Mouse (Mus musculus) heart, embryonic 11.5 days (tissue): ENCODE results near the gene Cacna1a. TPM values are rescaled to one million over a fixed set of nuclear protein-coding genes. Genes with fewer than 3 reads are reported as not detected.

Experiments
- ATAC-seq: fragments of 200-750 bp; cut with Nextera tagmentation; replicated peaks from 2 replicates; pipeline ENCODE4 v1.8.0; 2017; ENCODE audit warnings: moderate library complexity; ENCODE audit not compliant: insufficient number of reproducible peaks, low FRiP score, low TSS enrichment
- H3K27ac ChIP-seq: fragments of 300-500 bp; sonication (generic); 2 replicates; pipeline ENCODE4 v1.5.1; 2014; ENCODE audit warnings: mild to moderate bottlenecking, low read depth, low read length
- H3K27me3 ChIP-seq: fragments of 300-500 bp; sonication (generic); 2 replicates; pipeline ENCODE4 v1.6.1; 2014; ENCODE audit warnings: mild to moderate bottlenecking, low read length, mixed read lengths; ENCODE audit not compliant: control insufficient read depth, insufficient read depth
- H3K36me3 ChIP-seq: fragments of 300-500 bp; sonication (generic); 2 replicates; pipeline ENCODE4 v1.6.1; 2014; ENCODE audit warnings: mild to moderate bottlenecking, low read length, moderate library complexity, mixed read lengths; ENCODE audit not compliant: control insufficient read depth, insufficient read depth
- H3K4me1 ChIP-seq: fragments of 300-500 bp; sonication (generic); 2 replicates; pipeline ENCODE4 v1.6.1; 2014; ENCODE audit warnings: low read length; ENCODE audit not compliant: control insufficient read depth, insufficient read depth
- H3K4me2 ChIP-seq: fragments of 300-500 bp; sonication (generic); 2 replicates; pipeline ENCODE4 v1.6.1; 2014; ENCODE audit warnings: mild to moderate bottlenecking, moderate library complexity
- H3K4me3 ChIP-seq: fragments of 300-500 bp; sonication (generic); 2 replicates; pipeline ENCODE4 v1.5.1; 2014; ENCODE audit warnings: low read depth, low read length
- H3K9ac ChIP-seq: fragments of 300-500 bp; sonication (generic); 2 replicates; pipeline ENCODE4 v1.6.1; 2014; ENCODE audit warnings: mild to moderate bottlenecking, low read depth, low read length, moderate library complexity
- H3K9me3 ChIP-seq: fragments of 300-500 bp; sonication (generic); replicated peaks from 2 replicates; pipeline ENCODE4 v1.6.1; 2016; ENCODE audit warnings: low read length; ENCODE audit not compliant: control insufficient read depth
- WGBS: fragments of 180-500 bp; shearing (Covaris S2); extraction: QIAGEN DNeasy Blood & Tissue Kit; methylation state at CpG from one replicate; pipeline ENCODE4 v1.1.7; 2014; ENCODE audit not compliant: insufficient replicate concordance; 5-methylcytosine and 5-hydroxymethylcytosine counted together
- polyA plus RNA-seq: library from polyadenylated mRNA; unstranded; fragments of >200 nt; fragmentation: Nextera tagmentation; extraction: Ambion mirVana; gene quantifications from 2 replicates; pipeline ENCODE4 v1.2.1, GENCODE M21; 2014

Cacna1a gene
- polyA plus RNA-seq, 1 experiment from 2014 or later = 6.3 TPM

GRCm38 (mm10) chr8:84646800-84647199 is 258.6 kb downstream of the Cacna1a start:
- Histone ChIP-seq H3K27ac (peak overlapping the region; percentile 71), H3K9ac (no peak overlapping the region), H3K4me3 (no peak overlapping the region; the same call in 1 of the 2 replicates), H3K27me3 (no peaks in the 10 kb centered on the region), H3K4me1 (peaks cover 14% of the 10 kb centered on the region; the same call in 1 of the 2 replicates), H3K9me3 (no peaks in the 10 kb centered on the region), H3K4me2 (peak overlapping the region; percentile 64; the same call in 1 of the 2 replicates), H3K36me3 (no peaks in the 10 kb centered on the region)
- no peak for ATAC-seq
- WGBS = 53% methylated on average over 6 of the region's 6 CpGs

- WGBS = 1% methylated on average over 14 of the region's 14 CpGs
- Histone ChIP-seq H3K4me3 (peak overlapping the region; percentile 29), H3K9me3 (no peaks in the 10 kb centered on the region), H3K9ac (peak overlapping the region; percentile 23; the same call in 1 of the 2 replicates), H3K27me3 (no peaks in the 10 kb centered on the region), H3K36me3 (no peaks in the 10 kb centered on the region), H3K4me1 (peaks cover 14% of the 10 kb centered on the region; the same call in 1 of the 2 replicates), H3K27ac (peak overlapping the region; percentile 71), H3K4me2 (peak overlapping the region; percentile 64)
- peak; percentile 72; the same call in 1 of the 2 replicates for ATAC-seq
Observed at GRCm38 (mm10) chr8:84647461-84647901, 259.2 kb downstream of the Cacna1a start.

DNA sequence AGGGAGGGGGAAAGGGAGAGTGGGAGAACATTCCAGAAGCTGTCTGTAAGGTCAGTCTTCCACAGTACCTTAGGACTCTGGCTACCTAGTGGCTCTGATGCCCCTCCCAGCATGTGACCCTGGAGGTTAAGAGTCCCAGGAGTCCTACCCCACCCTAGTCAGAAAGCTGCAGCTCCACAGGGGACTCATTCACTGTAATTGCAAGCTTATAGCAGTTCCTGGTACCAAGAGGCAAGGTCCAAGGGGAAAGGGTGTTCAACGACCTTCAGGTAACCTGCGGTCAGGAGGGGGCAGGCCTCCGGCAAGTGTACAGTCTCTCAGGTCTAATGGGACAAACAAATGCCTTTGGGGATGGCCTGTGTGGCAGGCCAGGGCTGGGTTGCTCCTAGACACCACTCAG is 262.0 kb downstream of the Cacna1a start:
- Histone ChIP-seq H3K4me1 (peaks cover 24% of the 10 kb centered on the region), H3K4me2 (no peak overlapping the region), H3K9me3 (no peaks in the 10 kb centered on the region), H3K4me3 (no peak overlapping the region), H3K36me3 (no peaks in the 10 kb centered on the region), H3K9ac (no peak overlapping the region), H3K27me3 (no peaks in the 10 kb centered on the region), H3K27ac (no peak overlapping the region)
- no peak for ATAC-seq
- WGBS = 48% methylated on average over 3 of the region's 3 CpGs

GRCm38 (mm10) chr8:84653092-84653631 is 264.9 kb downstream of the Cacna1a start:
- 52% methylated on average over 9 of the region's 9 CpGs for WGBS
- Histone ChIP-seq H3K4me2 (no peak overlapping the region), H3K4me1 (peaks cover 37% of the 10 kb centered on the region), H3K27me3 (no peaks in the 10 kb centered on the region), H3K27ac (peak overlapping the region; percentile 54; the same call in 1 of the 2 replicates), H3K9ac (no peak overlapping the region), H3K9me3 (no peaks in the 10 kb centered on the region), H3K4me3 (no peak overlapping the region), H3K36me3 (no peaks in the 10 kb centered on the region)
- ATAC-seq = no peak

- no peak for ATAC-seq
- H3K4me3 ChIP-seq = no peak overlapping the region
- H3K27me3 ChIP-seq = no peaks in the 10 kb centered on the region
- no peak overlapping the region for H3K4me2 ChIP-seq
- H3K9ac ChIP-seq = no peak overlapping the region
- 38% methylated on average over 4 of the region's 4 CpGs for WGBS
- peak overlapping the region; percentile 98 for H3K27ac ChIP-seq
- H3K9me3 ChIP-seq = no peaks in the 10 kb centered on the region
- peaks cover 45% of the 10 kb centered on the region for H3K4me1 ChIP-seq
- H3K36me3 ChIP-seq = no peaks in the 10 kb centered on the region
Observed at GRCm38 (mm10) chr8:84654597-84654996, 266.4 kb downstream of the Cacna1a start.

DNA sequence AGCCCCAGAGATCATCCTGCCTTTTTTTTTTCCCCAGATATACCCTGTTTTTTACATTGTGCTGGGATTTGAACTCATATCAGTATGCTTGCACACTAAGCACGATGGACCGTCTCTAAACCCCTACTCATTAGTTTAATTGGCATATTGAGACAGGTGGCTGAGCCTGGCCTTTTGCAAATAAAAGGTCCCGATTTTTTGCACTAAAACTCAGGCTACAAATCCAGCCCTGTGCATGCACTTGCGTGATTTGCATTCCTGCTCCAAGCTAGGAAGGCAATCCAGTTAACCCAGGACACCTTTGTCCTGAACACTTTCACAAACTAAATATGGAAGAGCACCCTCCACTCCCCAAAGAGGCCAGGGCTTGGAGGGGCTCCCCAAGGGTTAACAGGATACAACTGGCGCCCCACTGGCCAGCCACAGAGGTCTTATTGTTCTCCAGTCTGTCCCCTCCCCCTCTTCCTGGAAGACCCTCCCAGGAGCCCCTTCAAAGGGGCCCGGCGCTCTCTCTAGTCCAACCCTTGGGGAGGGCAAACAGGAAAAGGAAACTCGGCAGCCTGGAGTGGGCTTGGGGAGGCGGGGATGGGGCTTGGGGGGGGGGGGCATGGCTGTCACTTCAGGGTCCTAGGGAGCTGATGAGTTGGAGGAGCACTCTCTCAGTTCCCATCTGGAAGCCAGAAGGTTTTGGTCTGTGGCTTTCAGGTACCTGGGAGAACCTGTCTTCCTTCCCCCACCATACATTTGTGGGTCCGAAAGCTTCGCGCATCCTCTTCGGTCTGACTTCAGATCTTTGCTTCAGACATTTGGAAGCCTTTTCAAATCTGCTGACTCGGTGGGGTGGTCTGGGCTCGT is 267.3 kb downstream of the Cacna1a start:
- Histone ChIP-seq H3K36me3 (no peaks in the 10 kb centered on the region), H3K9me3 (no peaks in the 10 kb centered on the region), H3K27ac (peak overlapping the region; percentile 98), H3K4me2 (peak overlapping the region; percentile 94), H3K4me1 (peaks cover 51% of the 10 kb centered on the region), H3K27me3 (no peaks in the 10 kb centered on the region), H3K4me3 (peak overlapping the region; percentile 47), H3K9ac (peak overlapping the region; percentile 82)
- ATAC-seq = peak; percentile 57
- WGBS = 2% methylated on average over 14 of the region's 15 CpGs

GRCm38 (mm10) chr8:84656191-84656525 is 267.9 kb downstream of the Cacna1a start:
- 2% methylated on average over 10 of the region's 10 CpGs for WGBS
- peak overlapping the region; percentile 94 for H3K4me2 ChIP-seq
- H3K4me1 ChIP-seq = peaks cover 53% of the 10 kb centered on the region
- no peaks in the 10 kb centered on the region for H3K27me3 ChIP-seq
- ATAC-seq = 0 out of 2 replicates have a peak, but pooled peaks have one; percentile 36
- no peaks in the 10 kb centered on the region for H3K36me3 ChIP-seq
- H3K9me3 ChIP-seq = no peaks in the 10 kb centered on the region
- peak overlapping the region; percentile 98 for H3K27ac ChIP-seq
- peak overlapping the region; percentile 47 for H3K4me3 ChIP-seq
- peak overlapping the region; percentile 82 for H3K9ac ChIP-seq

DNA sequence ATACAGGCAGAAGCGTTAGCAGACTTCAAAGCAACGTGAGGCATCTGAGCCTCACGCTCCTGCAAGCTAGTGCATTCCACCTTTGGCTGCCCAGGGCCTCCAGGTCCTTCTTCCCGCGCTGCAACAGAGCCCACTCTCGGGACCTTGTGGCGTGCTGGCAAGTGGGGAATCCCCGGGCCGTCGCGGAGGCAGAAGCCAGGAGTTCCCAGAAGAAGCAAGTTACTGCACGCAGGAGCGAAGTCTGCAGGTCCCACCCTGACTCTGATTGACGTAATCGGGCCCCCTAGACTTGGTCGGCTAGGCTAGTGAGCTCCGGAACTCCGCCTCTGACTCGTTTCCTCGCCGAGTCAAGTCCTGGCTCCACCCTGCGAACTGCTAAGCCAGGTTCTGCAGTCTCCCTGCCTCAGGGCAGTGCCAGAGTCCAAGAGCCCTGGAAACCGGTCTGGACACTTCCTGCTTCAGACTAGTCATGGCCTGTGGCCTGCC is 268.4 kb downstream of the Cacna1a start:
- peak; percentile 61 for ATAC-seq
- under 1% methylated on average over 23 of the region's 23 CpGs for WGBS
- peak overlapping the region; percentile 98 for H3K27ac ChIP-seq
- peak overlapping the region; percentile 82 for H3K9ac ChIP-seq
- H3K4me2 ChIP-seq = peak overlapping the region; percentile 94
- no peaks in the 10 kb centered on the region for H3K9me3 ChIP-seq
- H3K36me3 ChIP-seq = no peaks in the 10 kb centered on the region
- H3K27me3 ChIP-seq = no peaks in the 10 kb centered on the region
- H3K4me3 ChIP-seq = peak overlapping the region; percentile 47
- peaks cover 53% of the 10 kb centered on the region for H3K4me1 ChIP-seq
